Mouse (Mus musculus) left cerebral cortex, postnatal 10 days (tissue): ENCODE data around the gene Pdzph1. TPM values are rescaled to one million over a fixed set of nuclear protein-coding genes. Genes with fewer than 3 reads are reported as not detected.

ENCODE experiments used
- DNase-seq, 2 experiments: peaks; one replicate each; pipeline ENCODE4 v3.0.0; 2021 to 2022; ENCODE audit warnings: low spot score in 2 of 2, mixed read lengths in 1 of 2; ENCODE audit errors: extremely low spot score in 1 of 2
- intact Hi-C: fragments of 180-260 bp; cut with DNase I; formaldehyde crosslinking; loops from one replicate; pipeline ENCODE4 v1.15.1; 2025
- total RNA-seq, 2 experiments: library from RNA; stranded (reverse); gene quantifications; 2 replicates each; pipeline ENCODE4 v1.2.3; 2021

Gene Pdzph1
- total RNA-seq, 2 experiments from 2014 or later: 3.2 to 4.2 TPM

GRCm38 (mm10) chr17:58924754-58925546 is 66.2 kb downstream of the Pdzph1 start:
- intact Hi-C loops: no loop called here
- DNase-seq: no peak

- DNase-seq: no peak
- intact Hi-C loops: no loop called here
Observed at GRCm38 (mm10) chr17:58923901-58924476, 67.2 kb downstream of the Pdzph1 start.

- intact Hi-C loops: no loop called here
- DNase-seq: no peak
Observed at GRCm38 (mm10) chr17:58923316-58923866, 67.8 kb downstream of the Pdzph1 start.

GRCm38 (mm10) chr17:58922821-58923220 is 68.4 kb downstream of the Pdzph1 start:
- intact Hi-C loops: no loop called here
- DNase-seq: no peak

- intact Hi-C loops: no loop called here
- DNase-seq: no peak
Observed at GRCm38 (mm10) chr17:58919927-58920326, 71.2 kb downstream of the Pdzph1 start.

- intact Hi-C loops: no loop called here
- peak; percentile 29 to 37 for DNase-seq
Observed at GRCm38 (mm10) chr17:58919061-58919460, 72.1 kb downstream of the Pdzph1 start.

GRCm38 (mm10) chr17:58918539-58918938 is 72.6 kb downstream of the Pdzph1 start:
- intact Hi-C loops: no loop called here
- DNase-seq: no peak

GRCm38 (mm10) chr17:58911564-58911963 is 79.6 kb downstream of the Pdzph1 start:
- DNase-seq: no peak
- intact Hi-C loops: no loop called here

- intact Hi-C loops: loop anchor here (5.0 kb wide), 2 partner anchors 322 to 1137 kb away; no protein-coding TSS in a partner anchor
- peak; percentile 40 to 52 for DNase-seq
Observed at GRCm38 (mm10) chr17:58909061-58909661, 82.0 kb downstream of the Pdzph1 start.

GRCm38 (mm10) chr17:58906001-58906400 is 85.2 kb downstream of the Pdzph1 start:
- intact Hi-C loops: loop anchor here (5.0 kb wide), 2 partner anchors 319 to 1134 kb away; no protein-coding TSS in a partner anchor
- peak in 1 of 2 experiments; percentile 5 for DNase-seq

- intact Hi-C loops: no loop called here
- no peak for DNase-seq
Observed at GRCm38 (mm10) chr17:58891488-58892210, 99.5 kb downstream of the Pdzph1 start.

- intact Hi-C loops: no loop called here
- no peak for DNase-seq
Observed at GRCm38 (mm10) chr17:58889905-58890645, 101.1 kb downstream of the Pdzph1 start.

GRCm38 (mm10) chr17:58884393-58884792 is 106.8 kb downstream of the Pdzph1 start:
- no peak for DNase-seq

GRCm38 (mm10) chr17:58873356-58873755 is 117.8 kb downstream of the Pdzph1 start:
- intact Hi-C loops: no loop called here
- DNase-seq: no peak

More at GRCm38 (mm10) chr17:58884393-58884792, 106.8 kb downstream of the Pdzph1 start:
- intact Hi-C loops: no loop called here

GRCm38 (mm10) chr17:58870795-58871194 is 120.4 kb downstream of the Pdzph1 start:
- intact Hi-C loops: no loop called here
- peak in 1 of 2 experiments; percentile 3 for DNase-seq
